Mouse (Mus musculus): Measurements from ENCODE around the gene Gm39566. TPM values are rescaled to one million over a fixed set of nuclear protein-coding genes. Genes with fewer than 3 reads are reported as not detected.

Gene Gm39566
- polyA plus RNA-seq, 1 experiment from 2014 or later: not detected

GRCm38 (mm10) chr11:69800392-69801197, 14.5 kb downstream of the Gm39566 start:
- H3K27ac ChIP-seq: peak overlapping the region; percentile 95
- H3K4me3 ChIP-seq: peak overlapping the region; percentile 58
- no peaks in the 10 kb centered on the region for H3K36me3 ChIP-seq (replicated peaks)
- peak; percentile 84 for DNase-seq (ENCODE audit: extremely low spot score, low spot score)
- peaks cover 100% of the 10 kb centered on the region for H3K27me3 ChIP-seq (ENCODE audit: poor library complexity, severe bottlenecking)
- under 1% methylated on average over 36 of the region's 36 CpGs for WGBS
- peaks cover 75% of the 10 kb centered on the region for H3K4me1 ChIP-seq
- H3K9me3 ChIP-seq: no peaks in the 10 kb centered on the region

- 0% methylated on average over 11 of the region's 11 CpGs for WGBS
- Histone ChIP-seq H3K27me3 (ENCODE audit: poor library complexity, severe bottlenecking) (peaks cover 97% of the 10 kb centered on the region), H3K36me3 (replicated peaks) (no peaks in the 10 kb centered on the region), H3K4me1 (peaks cover 75% of the 10 kb centered on the region), H3K27ac (peak overlapping the region; percentile 95), H3K9me3 (no peaks in the 10 kb centered on the region), H3K4me3 (peak overlapping the region; percentile 58)
- no peak for DNase-seq (ENCODE audit: extremely low spot score, low spot score)
These were observed 15.0 kb downstream of the Gm39566 start for GRCm38 (mm10) chr11:69800138-69800391.

GRCm38 (mm10) chr11:69799394-69800137, 15.5 kb downstream of the Gm39566 start:
- WGBS: 26% methylated on average over 12 of the region's 12 CpGs
- H3K4me1 ChIP-seq: peaks cover 71% of the 10 kb centered on the region
- H3K27ac ChIP-seq: peak overlapping the region; percentile 95

GRCm38 (mm10) chr11:69797924-69798323, 17.2 kb downstream of the Gm39566 start:
- WGBS: 73% methylated on average over 7 of the region's 7 CpGs
- Histone ChIP-seq H3K27ac (no peak overlapping the region), H3K4me1 (peaks cover 59% of the 10 kb centered on the region), H3K4me3 (no peak overlapping the region), H3K27me3 (ENCODE audit: poor library complexity, severe bottlenecking) (peaks cover 97% of the 10 kb centered on the region), H3K36me3 (replicated peaks) (no peaks in the 10 kb centered on the region), H3K9me3 (no peaks in the 10 kb centered on the region)
- no peak for DNase-seq (ENCODE audit: extremely low spot score, low spot score)

More at GRCm38 (mm10) chr11:69799394-69800137, 15.5 kb downstream of the Gm39566 start:
- Histone ChIP-seq H3K4me3 (peak overlapping the region; percentile 58), H3K9me3 (no peaks in the 10 kb centered on the region), H3K36me3 (replicated peaks) (no peaks in the 10 kb centered on the region), H3K27me3 (ENCODE audit: poor library complexity, severe bottlenecking) (peaks cover 97% of the 10 kb centered on the region)
- DNase-seq (ENCODE audit: extremely low spot score, low spot score): no peak

- H3K4me1 ChIP-seq: peaks cover 40% of the 10 kb centered on the region
- H3K9me3 ChIP-seq: no peaks in the 10 kb centered on the region
- DNase-seq (ENCODE audit: extremely low spot score, low spot score): no peak
- H3K27me3 ChIP-seq (ENCODE audit: poor library complexity, severe bottlenecking): peaks cover 85% of the 10 kb centered on the region
- H3K4me3 ChIP-seq: peak overlapping the region; percentile 62
- WGBS: 2% methylated on average over 13 of the region's 13 CpGs
- peak overlapping the region; percentile 76 for H3K27ac ChIP-seq
- H3K36me3 ChIP-seq (replicated peaks): no peaks in the 10 kb centered on the region
These were observed 19.1 kb downstream of the Gm39566 start for GRCm38 (mm10) chr11:69795983-69796435.

GRCm38 (mm10) chr11:69795168-69795982, 19.7 kb downstream of the Gm39566 start, which contains the start of gene Chrnb1:
Chrnb1 (minus strand) TSS chr11:69795943.
- Histone ChIP-seq H3K4me3 (peak within 1 kb of the TSS; percentile 62), H3K9me3 (no peaks in the 10 kb centered on the region), H3K27me3 (ENCODE audit: poor library complexity, severe bottlenecking) (peaks cover 78% of the 10 kb centered on the region), H3K27ac (peak within 1 kb of the TSS; percentile 76), H3K4me1 (peaks cover 34% of the 10 kb centered on the region), H3K36me3 (replicated peaks) (no peaks in the 10 kb centered on the region)
- 2% methylated on average over 52 of the region's 52 CpGs for WGBS
- peak; percentile 91 for DNase-seq (ENCODE audit: extremely low spot score, low spot score)

- Histone ChIP-seq H3K9me3 (no peaks in the 10 kb centered on the region), H3K27ac (no peak overlapping the region), H3K36me3 (replicated peaks) (no peaks in the 10 kb centered on the region), H3K4me1 (peaks cover 17% of the 10 kb centered on the region), H3K27me3 (ENCODE audit: poor library complexity, severe bottlenecking) (peaks cover 59% of the 10 kb centered on the region), H3K4me3 (no peak overlapping the region)
- DNase-seq (ENCODE audit: extremely low spot score, low spot score): no peak
- WGBS: 67% methylated on average over 5 of the region's 5 CpGs
These were observed 21.7 kb downstream of the Gm39566 start for GRCm38 (mm10) chr11:69793429-69793828.

- DNase-seq (ENCODE audit: extremely low spot score, low spot score): no peak
- 78% methylated on average over 5 of the region's 5 CpGs for WGBS
- no peak overlapping the region for H3K27ac ChIP-seq
- H3K4me1 ChIP-seq: peaks cover 17% of the 10 kb centered on the region
- H3K9me3 ChIP-seq: no peaks in the 10 kb centered on the region
- H3K27me3 ChIP-seq (ENCODE audit: poor library complexity, severe bottlenecking): peaks cover 39% of the 10 kb centered on the region
- no peak overlapping the region for H3K4me3 ChIP-seq
- H3K36me3 ChIP-seq (replicated peaks): no peaks in the 10 kb centered on the region
These were observed 23.7 kb downstream of the Gm39566 start for GRCm38 (mm10) chr11:69791420-69791819.

- no peak for DNase-seq (ENCODE audit: extremely low spot score, low spot score)
- H3K9me3 ChIP-seq: no peaks in the 10 kb centered on the region
- no peaks in the 10 kb centered on the region for H3K36me3 ChIP-seq (replicated peaks)
- WGBS: 66% methylated on average over 5 of the region's 5 CpGs
- H3K4me3 ChIP-seq: no peak overlapping the region
- peaks cover 22% of the 10 kb centered on the region for H3K27me3 ChIP-seq (ENCODE audit: poor library complexity, severe bottlenecking)
- peaks cover 4% of the 10 kb centered on the region; the same call in 1 of the 2 replicates for H3K4me1 ChIP-seq
- no peak overlapping the region for H3K27ac ChIP-seq
These were observed 25.7 kb downstream of the Gm39566 start for GRCm38 (mm10) chr11:69789431-69789830.

GRCm38 (mm10) chr11:69787306-69787705, 27.8 kb downstream of the Gm39566 start:
- WGBS: 90% methylated on average over 5 of the region's 5 CpGs
- peaks cover 1% of the 10 kb centered on the region; the same call in 1 of the 2 replicates for H3K27me3 ChIP-seq (ENCODE audit: poor library complexity, severe bottlenecking)
- H3K4me3 ChIP-seq: no peak overlapping the region
- no peaks in the 10 kb centered on the region for H3K36me3 ChIP-seq (replicated peaks)
- no peak for DNase-seq (ENCODE audit: extremely low spot score, low spot score)
- no peaks in the 10 kb centered on the region for H3K4me1 ChIP-seq
- H3K9me3 ChIP-seq: no peaks in the 10 kb centered on the region
- H3K27ac ChIP-seq: no peak overlapping the region

- 47% methylated on average over 15 of the region's 15 CpGs for WGBS
- Histone ChIP-seq H3K4me1 (no peaks in the 10 kb centered on the region), H3K9me3 (no peaks in the 10 kb centered on the region), H3K27me3 (ENCODE audit: poor library complexity, severe bottlenecking) (peaks cover 3% of the 10 kb centered on the region; the same call in 1 of the 2 replicates), H3K27ac (no peak overlapping the region), H3K4me3 (no peak overlapping the region), H3K36me3 (replicated peaks) (no peaks in the 10 kb centered on the region)
- peak; percentile 14 for DNase-seq (ENCODE audit: extremely low spot score, low spot score)
These were observed 30.3 kb downstream of the Gm39566 start for GRCm38 (mm10) chr11:69784793-69785272.

GRCm38 (mm10) chr11:69781828-69782227, 33.3 kb downstream of the Gm39566 start:
- DNase-seq (ENCODE audit: extremely low spot score, low spot score): peak; percentile 13

More at GRCm38 (mm10) chr11:69781828-69782227, 33.3 kb downstream of the Gm39566 start:
- Histone ChIP-seq H3K4me3 (no peak overlapping the region), H3K9me3 (no peaks in the 10 kb centered on the region), H3K36me3 (replicated peaks) (no peaks in the 10 kb centered on the region), H3K27me3 (ENCODE audit: poor library complexity, severe bottlenecking) (peaks cover 33% of the 10 kb centered on the region), H3K4me1 (peaks cover 25% of the 10 kb centered on the region), H3K27ac (no peak overlapping the region)
- 43% methylated on average over 4 of the region's 4 CpGs for WGBS
